Mouse (Mus musculus): ENCODE results near the gene BC051019. TPM values are rescaled to one million over a fixed set of nuclear protein-coding genes. Genes with fewer than 3 reads are reported as not detected.

Gene BC051019
- total RNA-seq, 2 experiments from 2014 or later: 0.64 TPM; not detected in 1

DNA sequence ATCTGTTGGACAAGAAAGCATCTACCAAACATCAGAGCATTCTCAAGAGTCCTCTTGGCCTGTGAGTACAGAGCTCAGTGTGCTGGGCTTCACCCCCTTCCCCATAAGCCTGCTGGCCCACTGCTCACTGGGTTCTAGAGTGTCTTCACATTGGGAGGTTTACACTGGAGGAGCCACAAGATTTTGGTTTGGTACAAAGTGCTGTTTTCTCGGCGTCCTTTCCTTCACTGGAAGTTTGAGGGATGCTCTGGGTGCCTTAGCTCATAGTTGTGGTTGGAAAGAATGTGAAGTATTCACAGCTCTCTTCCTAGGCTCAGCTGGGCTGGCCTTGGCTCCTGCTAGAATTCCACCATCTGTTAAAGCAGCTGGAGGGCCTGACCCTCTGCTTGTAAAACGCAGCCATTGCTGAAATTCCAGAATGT is 14.7 kb downstream of the BC051019 start:
- DNase-seq: peak; percentile 71 to 84

DNA sequence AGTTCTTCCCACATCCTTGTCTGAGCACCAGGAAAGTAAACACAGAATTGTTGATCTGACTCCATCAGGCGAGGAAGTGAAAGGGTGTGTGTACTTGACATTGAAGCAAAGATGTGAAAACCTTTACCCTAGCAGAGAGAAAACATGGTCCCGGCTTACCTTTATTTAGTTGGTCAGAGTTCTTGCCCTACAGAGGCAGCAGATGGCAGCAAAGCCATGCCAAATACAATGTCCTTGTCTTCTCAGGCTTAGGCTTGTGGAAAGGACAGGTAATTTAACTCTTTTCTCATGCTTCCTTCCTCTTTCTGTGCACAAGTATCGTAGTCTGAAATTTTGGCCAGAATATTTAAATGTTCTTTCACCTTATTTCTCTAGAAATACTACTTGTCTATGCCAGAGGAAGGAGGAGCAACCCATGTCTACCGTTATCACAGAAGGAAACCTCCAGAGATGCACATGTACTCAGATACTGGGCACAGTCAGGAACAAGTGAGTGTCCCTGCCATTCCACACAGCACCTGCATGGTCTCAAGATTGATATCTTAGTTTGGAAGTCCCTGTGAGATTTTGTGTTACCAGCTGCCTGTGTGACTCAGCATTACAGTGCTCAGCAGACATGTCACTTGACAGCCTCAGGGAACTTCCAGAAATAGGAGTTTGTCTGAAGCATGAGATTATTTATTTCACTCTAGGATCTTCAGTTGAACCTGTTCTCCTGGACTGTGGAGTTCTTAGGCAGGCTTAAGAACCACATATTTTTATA is 16.4 kb downstream of the BC051019 start:
- peak; percentile 48 to 67 for DNase-seq

- DNase-seq: no peak
Measured at GRCm38 (mm10) chr7:109704461-109704860, 19.2 kb downstream of the BC051019 start.

DNA sequence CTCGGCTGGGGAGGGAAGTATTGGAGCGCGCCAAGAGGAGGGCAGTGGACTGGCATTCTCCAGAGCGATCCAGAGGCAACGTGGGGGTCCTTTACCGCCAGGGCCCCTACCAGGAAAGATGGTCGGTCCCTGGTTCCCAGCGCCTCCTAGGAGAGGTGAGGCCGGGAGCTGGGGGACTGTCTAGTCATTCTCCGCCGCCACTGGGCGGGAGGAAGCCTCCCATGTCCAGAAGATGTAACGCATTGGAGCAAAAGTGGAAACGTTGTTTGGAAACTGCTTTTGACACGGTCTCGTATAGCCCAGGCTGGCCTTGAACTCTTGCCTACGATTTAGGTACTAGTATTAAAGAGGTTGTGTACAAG is 19.7 kb downstream of the BC051019 start:
- DNase-seq: no peak

DNA sequence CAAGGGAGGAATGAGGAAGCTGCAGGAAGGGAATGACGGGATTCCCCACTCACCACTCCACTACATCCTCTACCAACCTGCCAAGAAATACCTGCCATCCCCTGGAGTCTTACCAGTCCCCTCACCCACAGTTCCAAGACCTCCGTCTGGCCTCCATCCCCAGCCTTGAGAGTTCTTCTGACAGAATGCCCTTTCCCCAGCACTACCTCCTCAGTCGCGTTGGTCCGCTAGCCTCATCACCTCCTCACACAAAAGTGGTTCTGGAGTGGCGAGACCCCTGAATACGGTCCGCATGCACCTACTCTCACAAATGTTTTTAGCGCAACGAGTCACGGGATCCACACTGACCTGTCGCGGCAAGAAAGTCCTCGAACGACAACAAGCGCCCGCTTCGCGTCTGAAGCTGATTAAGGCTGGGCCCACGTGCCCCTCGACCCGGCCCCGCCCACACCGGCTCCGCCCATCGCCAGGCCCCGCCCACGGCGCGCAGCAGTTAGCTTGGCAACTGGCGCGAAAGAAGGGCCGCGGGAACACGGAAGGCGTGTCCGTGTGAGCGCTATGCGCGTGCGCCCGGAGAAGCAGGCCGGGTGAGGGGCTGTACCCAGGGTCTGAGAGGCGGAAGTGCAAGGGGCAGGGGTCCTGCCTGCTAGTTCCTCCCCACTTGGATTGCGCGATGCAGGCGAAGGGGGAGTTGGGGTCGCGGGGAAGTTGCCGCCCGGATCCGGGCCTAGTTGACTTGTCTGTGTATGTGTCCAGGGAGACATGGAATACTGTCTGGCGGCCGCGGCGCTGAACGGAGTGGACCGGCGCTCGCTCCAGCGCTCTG is 20.2 kb downstream of the BC051019 start, which contains the start of the genes St5 and Akip1:
St5 (minus strand) TSS at position 416 of the 826 bp plus-strand sequence.
Akip1 (plus strand) TSS at position 501 of the 826 bp plus-strand sequence.
- peak; percentile 95 to 97 for DNase-seq

- DNase-seq: no peak
Measured at GRCm38 (mm10) chr7:109702721-109703120, 20.9 kb downstream of the BC051019 start.

- no peak for DNase-seq
Measured at GRCm38 (mm10) chr7:109700213-109700612, 23.4 kb downstream of the BC051019 start.

- no peak for DNase-seq
Measured at GRCm38 (mm10) chr7:109695339-109695726, 28.3 kb downstream of the BC051019 start.

DNA sequence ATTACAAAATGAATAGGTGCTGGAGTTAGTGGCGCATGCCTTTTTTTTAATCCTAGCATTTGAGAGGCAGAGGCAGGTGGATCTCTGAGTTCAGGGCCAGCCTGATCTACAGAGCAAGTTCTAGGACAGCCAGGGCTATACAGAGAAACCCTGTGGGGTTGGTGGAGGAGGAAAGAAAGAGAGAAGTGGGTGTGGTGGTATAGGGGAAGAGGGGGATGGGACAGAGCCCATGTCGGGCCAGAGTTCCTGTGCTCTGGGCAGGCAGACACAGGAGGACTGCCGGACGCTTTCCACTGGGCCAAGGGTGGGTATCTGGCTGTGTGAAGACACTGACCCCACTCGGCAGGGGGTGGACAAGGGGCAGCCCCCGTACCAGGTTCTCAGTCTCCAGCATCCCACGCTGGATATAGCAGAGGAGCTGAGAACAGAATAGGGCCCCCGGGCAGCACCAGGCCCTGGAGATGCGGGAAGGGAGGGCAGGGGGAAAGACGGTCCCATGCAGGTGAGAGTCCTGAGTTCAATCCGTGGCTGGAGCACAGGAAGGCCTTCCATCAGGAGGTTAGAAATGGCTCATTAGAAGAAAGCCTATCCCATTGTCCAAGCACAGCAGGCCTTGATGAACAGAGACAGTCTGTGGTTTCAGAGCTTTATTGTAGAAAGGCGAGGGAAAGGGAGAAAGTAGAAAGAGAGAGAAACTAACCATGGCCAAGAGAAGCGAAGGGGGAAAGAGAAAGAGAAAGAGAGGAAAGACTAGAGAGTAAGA is 28.9 kb downstream of the BC051019 start:
- no peak for DNase-seq

- DNase-seq: no peak
Measured at GRCm38 (mm10) chr7:109690961-109691360, 32.7 kb downstream of the BC051019 start.

DNA sequence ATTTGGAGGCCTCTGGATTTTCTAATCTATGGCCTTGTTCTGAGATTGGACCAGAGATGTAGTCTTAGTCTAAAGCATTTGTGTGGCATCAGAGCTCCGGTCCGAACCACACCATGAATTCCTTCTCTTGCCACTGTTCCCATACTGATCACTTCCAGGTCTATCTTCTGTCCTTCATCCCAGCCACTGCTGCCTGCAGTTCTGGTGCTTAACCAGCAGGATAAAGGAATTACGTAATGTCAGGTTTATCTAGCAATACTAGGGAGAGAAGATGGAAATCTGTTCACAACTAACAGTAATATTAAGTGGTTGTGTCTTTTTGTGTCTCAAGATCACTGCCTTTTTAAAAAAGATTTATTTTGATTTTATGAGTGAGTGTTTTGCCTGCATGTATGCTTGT is 33.5 kb downstream of the BC051019 start:
- no peak for DNase-seq

- DNase-seq: no peak
Measured at GRCm38 (mm10) chr7:109686585-109687128, 37.0 kb downstream of the BC051019 start.

GRCm38 (mm10) chr7:109680879-109681278 is 42.8 kb downstream of the BC051019 start:
- DNase-seq: no peak

- no peak for DNase-seq
Measured at GRCm38 (mm10) chr7:109680284-109680683, 43.4 kb downstream of the BC051019 start.

DNA sequence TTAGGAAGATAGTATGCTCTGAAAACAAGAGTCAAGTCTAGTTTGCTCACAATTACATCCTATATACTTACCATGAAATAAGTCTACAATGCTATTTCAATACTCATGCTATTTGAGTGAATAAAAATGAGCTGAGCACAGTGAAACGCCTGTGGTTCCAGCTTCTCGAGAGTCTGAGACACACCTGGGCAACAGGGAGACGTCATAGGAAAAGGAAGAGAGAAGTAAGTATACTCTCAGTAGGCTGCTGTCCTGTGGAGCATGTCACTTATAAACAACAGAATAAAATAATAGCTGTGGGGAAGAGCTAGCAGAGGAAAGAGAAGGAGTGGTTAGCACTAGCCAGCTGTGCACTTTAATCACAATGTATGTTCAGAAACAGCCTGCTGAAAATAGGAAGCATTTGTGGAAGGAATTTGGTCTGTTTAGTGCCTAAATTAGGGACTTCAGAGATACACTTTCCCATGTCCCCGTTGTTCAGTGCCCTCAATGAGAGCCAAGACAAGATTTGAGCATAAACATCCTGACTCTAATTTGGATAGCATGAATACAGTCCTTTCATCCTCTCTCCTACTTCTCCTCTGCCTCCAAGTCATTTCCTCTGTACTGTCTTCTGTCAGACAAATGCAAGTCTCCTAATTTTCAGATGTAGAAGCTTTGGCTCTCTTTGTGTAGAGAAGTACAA is 48.6 kb downstream of the BC051019 start:
- no peak for DNase-seq

DNA sequence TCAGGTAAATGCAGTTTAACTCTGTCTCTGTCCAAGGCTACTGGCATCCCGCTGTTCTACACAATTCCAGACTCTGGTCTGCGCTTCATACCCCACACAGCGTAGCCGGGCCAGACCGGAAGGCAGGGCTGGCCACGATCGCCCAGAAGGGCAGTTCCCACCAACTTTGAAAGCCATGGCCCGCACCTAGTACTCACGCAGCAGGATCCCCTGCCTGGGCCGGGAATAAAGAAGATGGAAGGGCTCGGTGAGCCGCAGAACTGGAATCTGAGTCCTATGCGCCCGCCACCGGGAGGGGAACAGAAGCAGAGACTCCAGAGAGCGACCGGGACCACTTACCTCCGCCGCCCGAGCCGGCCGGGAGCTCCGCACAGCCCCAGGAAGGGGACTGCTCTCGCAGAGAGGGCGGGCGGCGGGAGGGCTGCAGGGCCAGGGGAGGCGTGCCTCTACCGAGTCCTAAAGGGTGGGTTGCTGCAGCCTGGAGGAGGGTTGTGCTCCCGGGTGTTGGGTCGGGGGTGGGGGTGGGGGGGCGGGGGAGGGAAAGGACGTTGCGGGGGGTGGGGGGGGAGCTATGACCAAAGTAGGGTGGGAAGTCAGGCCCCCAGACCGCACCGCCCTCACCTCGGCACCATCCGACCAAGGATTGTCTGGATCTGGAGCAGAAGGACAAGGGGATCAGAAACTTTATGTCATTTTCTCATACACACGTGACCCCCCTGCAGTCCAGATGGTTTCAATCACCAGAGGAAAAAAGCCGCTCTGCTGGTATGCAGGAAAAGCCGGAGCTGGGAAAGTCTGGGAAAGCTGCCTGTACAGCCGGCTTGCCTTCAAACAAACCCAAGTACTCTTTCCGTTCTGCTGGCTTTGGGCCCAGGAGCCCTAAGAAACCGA is 51.8 kb downstream of the BC051019 start:
- peak; percentile 84 to 89 for DNase-seq

- DNase-seq: no peak
Measured at GRCm38 (mm10) chr7:109669426-109670170, 54.1 kb downstream of the BC051019 start.

GRCm38 (mm10) chr7:109666664-109667063 is 57.0 kb downstream of the BC051019 start:
- DNase-seq: no peak

GRCm38 (mm10) chr7:109662626-109663025 is 61.0 kb downstream of the BC051019 start:
- DNase-seq: no peak
